Mouse (Mus musculus) embryonic facial prominence, embryonic 15.5 days (tissue): ENCODE data around the gene Adora1. TPM values are rescaled to one million over a fixed set of nuclear protein-coding genes. Genes with fewer than 3 reads are reported as not detected.

Experiments used
- polyA plus RNA-seq: library from polyadenylated mRNA; unstranded; fragments of >200 nt; fragmentation: Nextera tagmentation; extraction: Ambion mirVana; gene quantifications from 2 replicates; pipeline ENCODE4 v1.2.1, GENCODE M21; 2015

Gene Adora1
- polyA plus RNA-seq, 1 experiment from 2014 or later, result 4.1 TPM

Other genes starting within 250 kb of the Adora1 start
- gene Fmod, start 198.2 kb downstream of the Adora1 start, polyA plus RNA-seq, result 22.2 and 30.8 TPM in 2 replicates
- 39.9 and 41.3 TPM in 2 replicates for gene Btg2, start 156.3 kb downstream of the Adora1 start, polyA plus RNA-seq
- 0.61 and 0.67 TPM in 2 replicates for gene Chit1, start 124.2 kb downstream of the Adora1 start, polyA plus RNA-seq
- gene Chil1, start 53.3 kb downstream of the Adora1 start, polyA plus RNA-seq, result 22.8 and 30.2 TPM in 2 replicates
- gene Mybph, start 42.0 kb downstream of the Adora1 start, polyA plus RNA-seq, result 102 and 127 TPM in 2 replicates
- gene Myog, start 54.6 kb upstream of the Adora1 start, polyA plus RNA-seq, result 186 and 239 TPM in 2 replicates
- 11.6 and 12.2 TPM in 2 replicates for gene Ppfia4, start 97.5 kb upstream of the Adora1 start, polyA plus RNA-seq
- 70.3 and 82.6 TPM in 2 replicates for gene Tmem183a, start 126.5 kb upstream of the Adora1 start, polyA plus RNA-seq
- not detected in 2 replicates for gene 4933406M09Rik, start 150.5 kb upstream of the Adora1 start, polyA plus RNA-seq
- gene Cyb5r1, start 170.1 kb upstream of the Adora1 start, polyA plus RNA-seq, result 41.0 and 41.2 TPM in 2 replicates
- gene Adipor1, start 179.9 kb upstream of the Adora1 start, polyA plus RNA-seq, result 102 TPM in 2 replicates
- 25.6 and 27.6 TPM in 2 replicates for gene Klhl12, start 220.1 kb upstream of the Adora1 start, polyA plus RNA-seq